Mouse (Mus musculus): ENCODE measurements around the gene 4931414P19Rik. TPM values are rescaled to one million over a fixed set of nuclear protein-coding genes. Genes with fewer than 3 reads are reported as not detected.

The 4931414P19Rik gene
- total and polyA plus RNA-seq, 3 experiments, result 1.5 to 2.9 (median 2.7) TPM

DNA sequence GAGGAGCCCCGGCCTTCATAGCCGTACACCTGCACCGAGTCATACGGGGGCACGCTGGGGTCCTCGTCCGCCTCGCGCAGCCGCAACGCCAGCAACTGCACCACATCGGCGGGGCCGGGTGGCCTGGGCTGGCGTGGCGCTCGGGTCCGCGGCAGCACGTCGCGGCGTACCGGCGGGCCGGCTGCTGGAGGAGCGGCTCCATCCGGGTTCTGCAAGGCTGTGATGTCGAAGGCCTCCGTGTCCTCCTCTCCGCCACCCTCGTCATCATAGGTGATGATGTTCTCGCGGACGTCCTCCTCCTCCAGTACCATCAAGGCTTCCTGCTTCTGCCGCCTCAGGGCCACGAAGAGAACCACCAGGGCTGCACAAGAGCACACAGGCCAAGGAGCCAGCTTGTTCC, 26.5 kb upstream of the 4931414P19Rik start:
- DNase-seq (ENCODE audit: extremely low read depth), result no peak
- H3K4me3 ChIP-seq (replicated peaks in 1 of 3; ENCODE audit: low read depth in 2 of 3, low read length in 2 of 3, poor library complexity in 1 of 3), result no peak overlapping the region
- no peaks in the 10 kb centered on the region for H3K79me2 ChIP-seq (replicated peaks; ENCODE audit: control insufficient read depth, extremely low read depth, insufficient read depth, poor library complexity, severe bottlenecking)
- no peaks in the 10 kb centered on the region for H3K4me1 ChIP-seq (ENCODE audit: control insufficient read depth in 1 of 2, insufficient read depth in 2 of 2)
- no peak overlapping the region for H3K9ac ChIP-seq (ENCODE audit: insufficient read depth, low read depth)
- dilution Hi-C loops (cut with MboI; ENCODE audit: extremely low pct_ligation_motif_present, extremely low pct_unique_long_range_greater_than_20kb, low sequenced_read_pairs) (no loop called here), in situ Hi-C loops (cut with MboI; ENCODE audit: low pct_ligation_motif_present, low pct_unique_long_range_greater_than_20kb, low sequenced_read_pairs) (loop anchor here (10.0 to 25.0 kb wide), 2 partner anchors 57 to 570 kb away; partner anchors contain the start of gene Ajuba)
- no peak overlapping the region for H3K27ac ChIP-seq (ENCODE audit: insufficient read depth, low read depth)
- H3K36me3 ChIP-seq (replicated peaks in 1 of 2; ENCODE audit: control insufficient read depth in 1 of 2, insufficient read depth in 1 of 2, low read length in 1 of 2), result peaks cover 55 to 88% of the 10 kb centered on the region in 2 experiments
- H3K4me2 ChIP-seq (ENCODE audit: insufficient read depth, low read depth, poor library complexity, severe bottlenecking), result no peak overlapping the region
- TF ChIP-seq E2F4 (IDR thresholded peaks at IDR 0.05; ENCODE audit: insufficient replicate concordance, low read depth, low read length), result no peak
- no peaks in the 10 kb centered on the region for H3K27me3 ChIP-seq (replicated peaks)
- H3K9me3 ChIP-seq (replicated peaks; ENCODE audit: low read length), result no peaks in the 10 kb centered on the region

DNA sequence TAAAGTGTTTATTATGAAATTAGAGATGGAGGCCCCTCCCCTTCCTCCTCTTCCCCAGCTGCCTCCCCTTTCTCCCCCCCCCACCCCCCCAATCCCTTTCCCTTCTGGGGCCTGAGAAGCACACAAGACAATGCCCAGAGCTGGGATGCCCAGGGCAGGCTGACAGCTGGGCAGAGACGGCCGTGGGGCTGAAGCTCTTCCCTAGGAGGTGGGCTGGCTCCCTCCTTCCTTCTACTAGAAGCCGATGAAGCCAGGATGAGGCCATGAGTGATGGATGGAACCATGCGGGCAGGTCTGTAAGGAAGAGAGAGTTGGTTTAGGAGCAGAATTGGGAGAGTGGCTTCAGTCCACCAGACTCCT, 25.4 kb upstream of the 4931414P19Rik start:
- no peak overlapping the region for H3K27ac ChIP-seq (ENCODE audit: insufficient read depth, low read depth)
- TF ChIP-seq KAT2A (IDR thresholded peaks at IDR 0.05; ENCODE audit: insufficient replicate concordance, low read length) (no peak), RAD21 (IDR thresholded peaks at IDR 0.05; ENCODE audit: low read depth, low read length) (no peak), JUN (IDR thresholded peaks at IDR 0.05; ENCODE audit: insufficient read depth, low read depth, low read length) (no peak), USF1 (IDR thresholded peaks at IDR 0.05; ENCODE audit: low read depth, low read length) (no peak), NRF1 (IDR thresholded peaks at IDR 0.05; ENCODE audit: low read depth, low read length) (no peak), TBP (conservative IDR thresholded peaks at IDR 0.05; ENCODE audit: low read depth, low read length) (no peak), USF2 (conservative IDR thresholded peaks at IDR 0.05; ENCODE audit: low read depth, low read length) (no peak)
- no peak overlapping the region for H3K9ac ChIP-seq (ENCODE audit: insufficient read depth, low read depth)
- H3K79me2 ChIP-seq (replicated peaks; ENCODE audit: control insufficient read depth, extremely low read depth, insufficient read depth, poor library complexity, severe bottlenecking), result no peaks in the 10 kb centered on the region
- in situ Hi-C loops (cut with MboI; ENCODE audit: low pct_ligation_motif_present, low pct_unique_long_range_greater_than_20kb, low sequenced_read_pairs), result loop anchor here (10.0 to 25.0 kb wide), 2 partner anchors 56 to 569 kb away; partner anchors contain the start of gene Ajuba
- H3K27me3 ChIP-seq (replicated peaks), result no peaks in the 10 kb centered on the region
- H3K4me1 ChIP-seq (ENCODE audit: control insufficient read depth in 1 of 2, insufficient read depth in 2 of 2), result no peaks in the 10 kb centered on the region
- H3K4me3 ChIP-seq (replicated peaks in 1 of 3; ENCODE audit: low read depth in 2 of 3, low read length in 2 of 3, poor library complexity in 1 of 3), result no peak overlapping the region
- no peak overlapping the region for H3K4me2 ChIP-seq (ENCODE audit: insufficient read depth, low read depth, poor library complexity, severe bottlenecking)
- dilution Hi-C loops (cut with MboI; ENCODE audit: extremely low pct_ligation_motif_present, extremely low pct_unique_long_range_greater_than_20kb, low sequenced_read_pairs), result no loop called here
- no peaks in the 10 kb centered on the region for H3K9me3 ChIP-seq (replicated peaks; ENCODE audit: low read length)
- H3K36me3 ChIP-seq (replicated peaks in 1 of 2; ENCODE audit: control insufficient read depth in 1 of 2, insufficient read depth in 1 of 2, low read length in 1 of 2), result peaks cover 46 to 77% of the 10 kb centered on the region in 2 experiments
- no peak for DNase-seq (ENCODE audit: extremely low read depth)

- no peak overlapping the region for H3K4me3 ChIP-seq (replicated peaks in 1 of 3; ENCODE audit: low read depth in 2 of 3, low read length in 2 of 3, poor library complexity in 1 of 3)
- no peaks in the 10 kb centered on the region for H3K27me3 ChIP-seq (replicated peaks)
- no peak overlapping the region for H3K4me2 ChIP-seq (ENCODE audit: insufficient read depth, low read depth, poor library complexity, severe bottlenecking)
- no peak overlapping the region for H3K9ac ChIP-seq (ENCODE audit: insufficient read depth, low read depth)
- H3K9me3 ChIP-seq (replicated peaks; ENCODE audit: low read length), result no peaks in the 10 kb centered on the region
- no peaks in the 10 kb centered on the region for H3K4me1 ChIP-seq (ENCODE audit: control insufficient read depth in 1 of 2, insufficient read depth in 2 of 2)
- DNase-seq (ENCODE audit: extremely low read depth), result no peak
- no peaks in the 10 kb centered on the region for H3K79me2 ChIP-seq (replicated peaks; ENCODE audit: control insufficient read depth, extremely low read depth, insufficient read depth, poor library complexity, severe bottlenecking)
- dilution Hi-C loops (cut with MboI; ENCODE audit: extremely low pct_ligation_motif_present, extremely low pct_unique_long_range_greater_than_20kb, low sequenced_read_pairs) (no loop called here), in situ Hi-C loops (cut with MboI; ENCODE audit: low pct_ligation_motif_present, low pct_unique_long_range_greater_than_20kb, low sequenced_read_pairs) (loop anchor here (10.0 to 25.0 kb wide), 2 partner anchors 56 to 568 kb away; partner anchors contain the start of gene Ajuba)
- no peak overlapping the region for H3K27ac ChIP-seq (ENCODE audit: insufficient read depth, low read depth)
- TF ChIP-seq CHD2 (IDR thresholded peaks at IDR 0.05; ENCODE audit: low read length) (no peak), SIN3A (IDR thresholded peaks at IDR 0.05; ENCODE audit: low read length) (no peak), USF2 (conservative IDR thresholded peaks at IDR 0.05; ENCODE audit: low read depth, low read length) (no peak), SMC3 (IDR thresholded peaks at IDR 0.05; ENCODE audit: low read depth, low read length) (no peak), USF1 (IDR thresholded peaks at IDR 0.05; ENCODE audit: low read depth, low read length) (no peak), CHD1 (IDR thresholded peaks at IDR 0.05; ENCODE audit: low read depth, low read length) (no peak), MAX (IDR thresholded peaks at IDR 0.05; ENCODE audit: low read length) (no peak), MAZ (IDR thresholded peaks at IDR 0.05; ENCODE audit: low read depth, low read length) (no peak), ZC3H11A (IDR thresholded peaks at IDR 0.05; ENCODE audit: low read depth, low read length) (no peak), RAD21 (IDR thresholded peaks at IDR 0.05; ENCODE audit: low read depth, low read length) (no peak), POLR2AphosphoS2 (IDR thresholded peaks at IDR 0.05; ENCODE audit: low read depth, low read length) (no peak), E2F4 (IDR thresholded peaks at IDR 0.05; ENCODE audit: insufficient replicate concordance, low read depth, low read length) (no peak), ZKSCAN1 (IDR thresholded peaks at IDR 0.05; ENCODE audit: borderline replicate concordance, low read depth, low read length) (no peak), NRF1 (IDR thresholded peaks at IDR 0.05; ENCODE audit: low read depth, low read length) (no peak), UBTF (IDR thresholded peaks at IDR 0.05; ENCODE audit: low read depth, low read length) (no peak), MXI1 (IDR thresholded peaks at IDR 0.05; ENCODE audit: low read depth, low read length) (no peak), CTCF (conservative IDR thresholded peaks at IDR 0.05 in 1 of 2, IDR thresholded peaks at IDR 0.05 in 1 of 2; ENCODE audit: low read depth in 2 of 2, low read length in 2 of 2) (no peak)
- peaks cover 41 to 72% of the 10 kb centered on the region in 2 experiments for H3K36me3 ChIP-seq (replicated peaks in 1 of 2; ENCODE audit: control insufficient read depth in 1 of 2, insufficient read depth in 1 of 2, low read length in 1 of 2)
Measured at GRCm38 (mm10) chr14:54630583-54631239, 24.9 kb upstream of the 4931414P19Rik start.
